Mouse (Mus musculus) E14TG2a.4 (cell line): ENCODE results near the gene Galnt7.

Source experiments
- H3K27me3 ChIP-seq: 2 replicates; pipeline ENCODE4 v1.6.1; 2014; ENCODE audit warnings: low read length, control low read depth; ENCODE audit not compliant: insufficient read depth
- H3K36me3 ChIP-seq: 2 replicates; pipeline ENCODE4 v1.6.1; 2014; ENCODE audit warnings: low read length, control low read depth; ENCODE audit not compliant: insufficient read depth
- H3K4me1 ChIP-seq: replicated peaks from 2 replicates; pipeline ENCODE4 v1.6.1; 2014; ENCODE audit warnings: low read depth, low read length, control low read depth
- H3K4me3 ChIP-seq: replicated peaks from 2 replicates; pipeline ENCODE4 v1.5.1; 2014; ENCODE audit warnings: mild to moderate bottlenecking, low read length
- H3K9me3 ChIP-seq: 2 replicates; pipeline ENCODE4 v1.6.1; 2014; ENCODE audit warnings: low read length, control low read depth
- CTCF ChIP-seq: conservative IDR thresholded peaks from 2 replicates; pipeline ENCODE4 v1.5.1; 2014; ENCODE audit warnings: low read length
- NANOG ChIP-seq: IDR thresholded peaks from 2 replicates; pipeline ENCODE4 v1.6.1; 2014; ENCODE audit warnings: borderline replicate concordance, low read length, mixed read lengths
- POU5F1 ChIP-seq: IDR thresholded peaks from 2 replicates; pipeline ENCODE4 v1.6.1; 2014; ENCODE audit warnings: low read length, borderline replicate concordance

Gene Galnt7

DNA sequence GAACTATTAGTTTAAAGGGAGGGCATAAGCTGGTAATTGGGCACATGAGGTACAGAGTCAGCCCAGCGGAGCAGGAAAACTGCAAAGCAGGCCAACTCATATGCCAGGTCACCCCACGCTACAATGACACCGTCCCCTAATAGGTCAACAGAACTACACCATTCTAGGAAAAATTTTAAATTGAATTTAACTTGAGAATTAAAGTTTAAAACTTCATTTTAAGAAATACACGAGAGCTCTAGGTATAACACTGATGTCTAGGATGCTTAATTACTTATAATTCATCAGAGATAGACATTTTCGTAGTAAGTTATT, 67.7 kb downstream of the Galnt7 start:
- Histone ChIP-seq H3K27me3 (no peaks in the 10 kb centered on the region), H3K4me1 (peaks cover 35% of the 10 kb centered on the region), H3K9me3 (peaks cover 13% of the 10 kb centered on the region), H3K36me3 (no peaks in the 10 kb centered on the region), H3K4me3 (no peak overlapping the region)
- TF ChIP-seq NANOG (no peak), CTCF (no peak), POU5F1 (no peak)

DNA sequence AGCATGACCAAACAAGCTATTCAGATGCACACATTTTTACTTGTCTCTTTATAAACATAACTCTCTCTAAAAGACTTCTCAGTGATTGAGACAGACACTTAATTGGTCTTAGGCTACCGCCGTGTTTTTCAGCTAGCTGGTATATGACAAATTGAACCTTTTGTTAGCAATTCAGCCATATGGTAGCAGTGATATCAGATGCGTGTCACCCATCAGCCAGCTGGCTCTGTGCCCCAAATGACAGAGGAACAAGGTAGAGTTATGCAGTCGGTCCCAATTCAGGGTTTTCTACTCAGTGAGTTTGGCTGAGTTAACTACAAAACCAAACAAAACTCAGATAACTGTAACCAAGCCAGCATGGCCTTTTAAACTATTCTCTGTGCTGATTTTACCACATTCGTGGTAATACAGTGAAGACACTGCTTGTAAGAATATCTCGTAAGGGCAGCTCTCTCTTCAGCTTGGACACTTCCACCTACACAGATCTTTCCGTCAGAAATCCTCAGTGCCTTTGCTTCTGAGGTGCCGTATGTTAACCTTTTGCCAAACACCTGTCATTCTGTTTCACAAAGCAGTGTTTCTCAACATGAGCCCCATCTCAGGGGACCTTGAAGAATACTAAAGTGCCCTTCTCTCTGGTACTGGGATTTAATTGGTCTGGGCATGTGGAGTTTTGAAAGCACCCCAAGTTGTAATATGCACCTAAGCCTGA, 68.3 kb downstream of the Galnt7 start:
- Histone ChIP-seq H3K9me3 (peaks cover 13% of the 10 kb centered on the region), H3K27me3 (no peaks in the 10 kb centered on the region), H3K36me3 (no peaks in the 10 kb centered on the region), H3K4me1 (peaks cover 37% of the 10 kb centered on the region), H3K4me3 (no peak overlapping the region)
- TF ChIP-seq POU5F1 (no peak), CTCF (no peak), NANOG (no peak)

DNA sequence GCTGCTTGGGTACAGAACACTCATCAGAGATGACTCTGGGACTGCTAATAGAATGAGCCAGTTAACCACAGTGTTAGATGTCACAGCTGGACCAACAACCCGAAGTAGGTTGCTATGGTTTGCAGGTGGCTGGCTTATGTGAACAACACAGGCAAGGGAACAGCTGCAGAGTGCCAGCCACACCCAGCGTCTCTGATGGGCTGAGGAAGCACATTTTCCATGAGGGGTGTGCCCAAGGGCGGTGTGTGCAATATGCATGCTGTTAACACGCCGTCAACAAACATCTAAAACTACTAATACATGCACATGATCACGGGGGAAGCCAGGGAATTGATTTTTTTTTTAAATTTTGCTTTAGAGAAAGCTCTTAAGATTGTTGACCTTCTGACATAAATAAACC, 73.0 kb downstream of the Galnt7 start:
- Histone ChIP-seq H3K4me3 (no peak overlapping the region), H3K9me3 (peaks cover 11% of the 10 kb centered on the region), H3K27me3 (no peaks in the 10 kb centered on the region), H3K36me3 (no peaks in the 10 kb centered on the region), H3K4me1 (peaks cover 44% of the 10 kb centered on the region)
- no peak for TF ChIP-seq POU5F1
- no peak for TF ChIP-seq NANOG
- TF ChIP-seq CTCF, result no peak

DNA sequence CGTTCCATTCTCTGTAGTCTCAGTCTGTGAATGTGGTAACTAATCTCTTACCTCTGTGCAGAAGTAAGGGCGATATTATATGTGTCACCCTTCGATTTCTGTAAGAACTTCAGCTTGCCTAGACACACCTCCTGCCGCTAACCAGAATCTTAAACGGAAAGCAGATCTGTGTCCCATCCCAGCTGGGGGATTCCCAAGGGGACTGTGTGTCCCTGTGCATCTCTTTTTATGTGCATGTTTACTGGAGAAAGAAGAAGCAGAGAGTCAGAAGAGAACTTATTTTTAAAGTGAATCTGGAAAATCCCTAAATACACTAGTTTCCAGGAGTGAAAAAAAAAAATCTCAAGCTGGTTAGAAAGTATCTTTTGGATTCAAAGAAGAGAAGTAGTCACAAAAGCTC, 75.5 kb downstream of the Galnt7 start:
- TF ChIP-seq POU5F1 (no peak), NANOG (no peak), CTCF (no peak)
- Histone ChIP-seq H3K36me3 (no peaks in the 10 kb centered on the region), H3K4me3 (no peak overlapping the region)

DNA sequence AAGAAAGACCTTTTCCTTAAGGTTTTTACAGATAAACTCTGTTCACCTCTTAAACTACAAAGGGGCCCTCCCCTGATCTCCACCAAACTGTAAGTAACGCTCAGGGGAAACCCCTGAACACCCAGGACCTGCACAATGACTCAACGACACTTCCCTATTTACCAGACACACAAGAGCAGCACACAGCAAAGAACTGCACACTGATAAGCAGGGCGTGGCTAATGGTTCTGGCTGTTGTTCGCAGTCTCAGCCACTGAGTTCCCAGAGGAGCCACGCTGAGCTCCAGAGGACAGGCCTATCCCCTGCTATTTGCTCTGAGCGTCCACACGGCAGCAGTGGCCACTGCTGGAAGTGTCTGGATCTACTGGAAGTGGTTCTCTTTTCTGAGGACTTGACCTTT, 76.6 kb downstream of the Galnt7 start:
- peak overlapping the region; percentile 5; the same call in 1 of the 2 replicates for H3K4me3 ChIP-seq
- H3K27me3 ChIP-seq, result no peaks in the 10 kb centered on the region
- H3K9me3 ChIP-seq, result no peaks in the 10 kb centered on the region
- peaks cover 47% of the 10 kb centered on the region for H3K4me1 ChIP-seq
- no peak for TF ChIP-seq CTCF
- TF ChIP-seq POU5F1, result no peak
- no peak for TF ChIP-seq NANOG
- no peaks in the 10 kb centered on the region for H3K36me3 ChIP-seq

More for the DNA sequence above, 75.5 kb downstream of the Galnt7 start:
- no peaks in the 10 kb centered on the region for H3K9me3 ChIP-seq
- peaks cover 47% of the 10 kb centered on the region for H3K4me1 ChIP-seq
- H3K27me3 ChIP-seq, result no peaks in the 10 kb centered on the region

DNA sequence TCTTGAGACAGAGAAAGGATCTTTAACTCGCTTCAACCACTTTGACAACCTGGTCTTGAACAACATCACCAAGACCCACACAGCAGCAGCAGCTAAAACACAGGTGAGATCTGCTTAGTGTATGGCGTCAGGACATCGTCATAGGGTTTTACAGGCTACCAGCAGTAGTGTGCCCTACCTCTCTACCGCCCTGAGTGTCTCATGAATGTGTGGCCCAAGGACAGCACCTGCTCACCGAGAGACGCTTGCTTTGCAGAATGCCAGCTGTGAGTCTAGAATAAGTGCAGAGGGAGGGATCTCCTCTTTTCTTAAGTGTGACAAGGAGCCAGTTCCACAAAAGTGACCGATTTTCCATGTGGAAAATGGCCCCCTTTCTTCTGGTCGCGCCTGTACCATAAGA, 77.5 kb downstream of the Galnt7 start:
- TF ChIP-seq CTCF (no peak), POU5F1 (no peak), NANOG (no peak)
- no peak overlapping the region for H3K4me3 ChIP-seq
- H3K36me3 ChIP-seq, result no peaks in the 10 kb centered on the region
- no peaks in the 10 kb centered on the region for H3K27me3 ChIP-seq
- H3K4me1 ChIP-seq, result peaks cover 42% of the 10 kb centered on the region
- no peaks in the 10 kb centered on the region for H3K9me3 ChIP-seq

DNA sequence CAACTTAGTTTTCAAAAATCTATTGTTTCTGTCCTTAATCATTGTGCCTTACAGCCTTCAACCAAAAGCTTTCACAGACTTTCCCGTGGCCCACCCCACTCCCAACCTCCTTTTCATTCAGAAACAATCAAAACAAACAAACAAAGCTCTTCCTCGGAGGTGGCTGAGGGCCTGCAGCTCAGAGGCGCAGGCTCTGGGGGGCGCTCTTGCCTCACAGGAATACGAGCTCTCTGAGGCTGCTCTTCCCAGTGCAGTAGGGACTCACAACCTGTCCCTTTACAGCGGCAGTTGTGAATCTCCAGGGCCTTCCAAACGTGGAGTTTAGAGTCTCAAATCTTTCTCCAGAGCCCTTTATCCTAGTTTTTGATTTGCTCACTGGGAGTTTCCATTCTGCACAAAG, 78.4 kb downstream of the Galnt7 start:
- Histone ChIP-seq H3K4me1 (peaks cover 34% of the 10 kb centered on the region), H3K27me3 (no peaks in the 10 kb centered on the region), H3K9me3 (no peaks in the 10 kb centered on the region), H3K36me3 (no peaks in the 10 kb centered on the region), H3K4me3 (no peak overlapping the region)
- TF ChIP-seq POU5F1, result no peak
- TF ChIP-seq CTCF, result peak; percentile 80

DNA sequence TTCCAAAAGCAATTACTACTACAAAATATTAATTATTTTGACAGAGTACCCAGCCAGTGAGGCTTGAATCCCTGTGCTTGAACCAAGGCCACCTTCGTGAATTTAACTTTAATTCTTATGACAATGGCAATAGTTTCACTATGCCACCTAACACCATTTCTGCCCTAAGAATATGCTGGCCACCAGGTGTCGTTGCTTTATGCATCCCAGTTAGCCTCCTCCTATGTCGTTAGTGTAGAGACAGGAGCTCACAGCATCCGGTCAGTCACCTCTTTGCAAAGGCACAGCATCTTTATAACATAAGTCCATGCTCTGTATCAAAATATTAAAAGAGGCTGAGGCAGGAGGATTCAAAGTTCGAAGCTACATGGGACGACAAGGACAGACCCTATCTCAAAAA, 79.0 kb downstream of the Galnt7 start:
- Histone ChIP-seq H3K36me3 (no peaks in the 10 kb centered on the region), H3K27me3 (no peaks in the 10 kb centered on the region), H3K9me3 (no peaks in the 10 kb centered on the region), H3K4me3 (no peak overlapping the region), H3K4me1 (peaks cover 29% of the 10 kb centered on the region)
- TF ChIP-seq NANOG, result no peak
- TF ChIP-seq CTCF, result no peak
- no peak for TF ChIP-seq POU5F1

DNA sequence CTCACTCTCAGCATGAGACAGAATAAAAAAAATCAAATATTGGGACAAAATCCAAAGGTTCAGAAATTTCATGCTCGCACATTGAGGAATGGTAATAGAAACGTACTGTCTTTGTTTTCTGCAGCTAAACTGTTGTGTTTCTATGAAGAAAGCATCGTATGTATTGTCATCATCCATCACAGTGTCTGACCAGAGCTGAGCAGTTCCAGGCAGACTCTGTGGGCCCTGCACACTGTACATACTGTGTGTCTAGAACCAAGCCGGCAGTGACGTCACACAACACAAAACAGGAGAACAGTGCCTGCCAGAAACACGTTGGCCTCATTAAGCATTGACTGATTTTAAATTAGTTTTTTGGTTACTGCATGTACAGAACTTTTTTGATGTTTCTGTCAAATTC, 82.9 kb downstream of the Galnt7 start:
- H3K4me3 ChIP-seq, result no peak overlapping the region
- peaks cover 4% of the 10 kb centered on the region; the same call in 1 of the 2 replicates for H3K4me1 ChIP-seq
- no peaks in the 10 kb centered on the region for H3K27me3 ChIP-seq
- H3K9me3 ChIP-seq, result no peaks in the 10 kb centered on the region
- no peaks in the 10 kb centered on the region for H3K36me3 ChIP-seq
- TF ChIP-seq NANOG, result no peak
- no peak for TF ChIP-seq CTCF
- no peak for TF ChIP-seq POU5F1
